Mouse (Mus musculus) spleen, adult 2 months (tissue): Measurements from ENCODE around the gene Aqp11. TPM values are rescaled to one million over a fixed set of nuclear protein-coding genes. Genes with fewer than 3 reads are reported as not detected.

ENCODE experiments used
- DNase-seq, 2 experiments: peaks; one replicate each; pipeline versions ENCODE4 v3.0.0 to v3.0.0-alpha.2; 2012 to 2021; ENCODE audit warnings: low spot score in 2 of 2, low read depth in 1 of 2
- H3K27ac ChIP-seq: fragments of 200-500 bp; 2 replicates; pipeline ENCODE4 v1.5.1; 2012; ENCODE audit warnings: low read length, inconsistent platforms; ENCODE audit not compliant: insufficient read depth
- H3K27me3 ChIP-seq: fragments of 200-500 bp; 2 replicates; pipeline ENCODE4 v1.6.1; 2012; ENCODE audit warnings: mild to moderate bottlenecking, moderate library complexity, low read length, inconsistent platforms; ENCODE audit not compliant: control insufficient read depth, insufficient read depth
- H3K36me3 ChIP-seq: fragments of 200-500 bp; 2 replicates; pipeline ENCODE4 v1.6.1; 2012; ENCODE audit warnings: mild to moderate bottlenecking, low read length, inconsistent platforms; ENCODE audit not compliant: control insufficient read depth, insufficient read depth
- H3K4me1 ChIP-seq: fragments of 200-500 bp; 2 replicates; pipeline ENCODE4 v1.6.1; 2011; ENCODE audit warnings: inconsistent platforms; ENCODE audit not compliant: control insufficient read depth, insufficient read depth, insufficient read length
- H3K4me3 ChIP-seq: fragments of 200-500 bp; 2 replicates; pipeline ENCODE4 v1.5.1; 2011; ENCODE audit warnings: mild to moderate bottlenecking, inconsistent platforms; ENCODE audit not compliant: insufficient read depth, insufficient read length; ENCODE audit errors: extremely low read depth
- CTCF ChIP-seq: fragments of 200-500 bp; IDR thresholded peaks from 2 replicates; pipeline ENCODE4 v1.5.1; 2011; ENCODE audit warnings: mild to moderate bottlenecking, inconsistent platforms; ENCODE audit not compliant: insufficient read depth, insufficient read length, insufficient replicate concordance; ENCODE audit errors: extremely low read depth
- POLR2A ChIP-seq: fragments of 200-500 bp; IDR thresholded peaks from 2 replicates; pipeline ENCODE4 v1.6.1; 2011; ENCODE audit warnings: low read depth, low read length, inconsistent platforms
- WGBS: fragments of 180-500 bp; shearing (Covaris S2); methylation state at CpG from one replicate; pipeline ENCODE4 v1.1.7; 2018; 5-methylcytosine and 5-hydroxymethylcytosine counted together
- polyA plus RNA-seq: library from polyadenylated mRNA; depleted of rRNA; stranded (reverse); fragments of >200 nt; gene quantifications from 2 replicates; pipeline ENCODE4 v1.2.3, GENCODE M21; 2012

Aqp11 gene
- polyA plus RNA-seq, 1 experiment, result 0.78 TPM

GRCm38 (mm10) chr7:97733606-97734005 is 4.5 kb downstream of the Aqp11 start:
- Histone ChIP-seq H3K36me3 (no peaks in the 10 kb centered on the region), H3K27ac (no peak overlapping the region), H3K4me3 (no peak overlapping the region), H3K4me1 (no peaks in the 10 kb centered on the region), H3K27me3 (0 out of 2 replicates have a peak, but pooled peaks cover 3% of the 10 kb centered on the region)
- 71% methylated on average over 5 of the region's 5 CpGs for WGBS
- DNase-seq, result no peak
- TF ChIP-seq CTCF, result no peak
- no peak for TF ChIP-seq POLR2A

GRCm38 (mm10) chr7:97730427-97730826 is 7.7 kb downstream of the Aqp11 start:
- no peaks in the 10 kb centered on the region for H3K4me1 ChIP-seq
- H3K27me3 ChIP-seq, result no peaks in the 10 kb centered on the region
- TF ChIP-seq POLR2A, result no peak
- no peak for TF ChIP-seq CTCF
- H3K4me3 ChIP-seq, result no peak overlapping the region
- DNase-seq, result no peak
- no peaks in the 10 kb centered on the region for H3K36me3 ChIP-seq
- H3K27ac ChIP-seq, result no peak overlapping the region
- 82% methylated on average over 3 of the region's 3 CpGs for WGBS

GRCm38 (mm10) chr7:97728666-97729614 is 9.1 kb downstream of the Aqp11 start:
- Histone ChIP-seq H3K4me1 (no peaks in the 10 kb centered on the region), H3K4me3 (no peak overlapping the region), H3K27ac (no peak overlapping the region), H3K36me3 (no peaks in the 10 kb centered on the region), H3K27me3 (no peaks in the 10 kb centered on the region)
- 86% methylated on average over 14 of the region's 14 CpGs for WGBS
- TF ChIP-seq POLR2A, result no peak
- no peak for TF ChIP-seq CTCF
- DNase-seq, result no peak

- no peak for TF ChIP-seq POLR2A
- TF ChIP-seq CTCF, result no peak
- Histone ChIP-seq H3K27ac (no peak overlapping the region), H3K4me1 (no peaks in the 10 kb centered on the region), H3K27me3 (no peaks in the 10 kb centered on the region), H3K36me3 (no peaks in the 10 kb centered on the region), H3K4me3 (no peak overlapping the region)
- no peak for DNase-seq
- 86% methylated on average over 7 of the region's 7 CpGs for WGBS
Measured at GRCm38 (mm10) chr7:97726778-97727177, 11.3 kb downstream of the Aqp11 start.

- TF ChIP-seq POLR2A (no peak), CTCF (no peak)
- Histone ChIP-seq H3K36me3 (no peaks in the 10 kb centered on the region), H3K27me3 (no peaks in the 10 kb centered on the region), H3K4me1 (no peaks in the 10 kb centered on the region), H3K27ac (no peak overlapping the region), H3K4me3 (no peak overlapping the region)
- WGBS, result 85% methylated on average over 7 of the region's 7 CpGs
- no peak for DNase-seq
Measured at GRCm38 (mm10) chr7:97726080-97726479, 12.0 kb downstream of the Aqp11 start.

GRCm38 (mm10) chr7:97725401-97725800 is 12.7 kb downstream of the Aqp11 start:
- DNase-seq, result no peak
- no peak overlapping the region for H3K27ac ChIP-seq
- H3K36me3 ChIP-seq, result no peaks in the 10 kb centered on the region
- no peak overlapping the region for H3K4me3 ChIP-seq
- no peaks in the 10 kb centered on the region for H3K4me1 ChIP-seq
- no peak for TF ChIP-seq POLR2A
- TF ChIP-seq CTCF, result no peak
- no peaks in the 10 kb centered on the region for H3K27me3 ChIP-seq
- 95% methylated on average over 6 of the region's 6 CpGs for WGBS
